Mouse (Mus musculus): Measurements from ENCODE around the gene Cntnap2. TPM values are rescaled to one million over a fixed set of nuclear protein-coding genes. Genes with fewer than 3 reads are reported as not detected.
A peak's percentile ranks its signal among the peaks of the same experiment; 100 is the strongest.

The Cntnap2 gene
- polyA plus RNA-seq, 1 experiment from 2014 or later = 0.79 TPM

- no peaks in the 10 kb centered on the region for H3K27me3 ChIP-seq (ENCODE audit: control insufficient read depth, insufficient read depth, low read length)
- WGBS (ENCODE audit: insufficient replicate concordance) = 74% methylated on average over 1 of the region's 1 CpGs
- no peak for ATAC-seq (replicated peaks; ENCODE audit: insufficient number of reproducible peaks, low FRiP score, low TSS enrichment)
- no peak overlapping the region for H3K4me2 ChIP-seq
- no peaks in the 10 kb centered on the region for H3K4me1 ChIP-seq (ENCODE audit: control insufficient read depth, insufficient read depth, low read length)
- no peak overlapping the region for H3K4me3 ChIP-seq (ENCODE audit: low read depth, low read length)
- H3K27ac ChIP-seq (ENCODE audit: low read depth, low read length) = no peak overlapping the region
- H3K36me3 ChIP-seq (ENCODE audit: control insufficient read depth, insufficient read depth, low read length) = no peaks in the 10 kb centered on the region
- H3K9me3 ChIP-seq (replicated peaks; ENCODE audit: control insufficient read depth, low read length) = no peaks in the 10 kb centered on the region
- H3K9ac ChIP-seq (ENCODE audit: low read depth, low read length) = no peak overlapping the region
Observed at GRCm38 (mm10) chr6:47287722-47288121, 2228.6 kb downstream of the Cntnap2 start.

- H3K4me1 ChIP-seq (ENCODE audit: control insufficient read depth, insufficient read depth, low read length) = no peaks in the 10 kb centered on the region
- H3K4me3 ChIP-seq (ENCODE audit: low read depth, low read length) = no peak overlapping the region
- H3K27me3 ChIP-seq (ENCODE audit: control insufficient read depth, insufficient read depth, low read length) = no peaks in the 10 kb centered on the region
- no peak overlapping the region for H3K9ac ChIP-seq (ENCODE audit: low read depth, low read length)
- no peak overlapping the region for H3K27ac ChIP-seq (ENCODE audit: low read depth, low read length)
- no peaks in the 10 kb centered on the region for H3K9me3 ChIP-seq (replicated peaks; ENCODE audit: control insufficient read depth, low read length)
- H3K4me2 ChIP-seq = no peak overlapping the region
- ATAC-seq (replicated peaks; ENCODE audit: insufficient number of reproducible peaks, low FRiP score, low TSS enrichment) = no peak
- no peaks in the 10 kb centered on the region for H3K36me3 ChIP-seq (ENCODE audit: control insufficient read depth, insufficient read depth, low read length)
Observed at GRCm38 (mm10) chr6:47291973-47292372, 2232.8 kb downstream of the Cntnap2 start.

- H3K4me1 ChIP-seq (ENCODE audit: control insufficient read depth, insufficient read depth, low read length) = no peaks in the 10 kb centered on the region
- 64% methylated on average over 3 of the region's 3 CpGs for WGBS (ENCODE audit: insufficient replicate concordance)
- ATAC-seq (replicated peaks; ENCODE audit: insufficient number of reproducible peaks, low FRiP score, low TSS enrichment) = no peak
Observed at GRCm38 (mm10) chr6:47292437-47292836, 2233.3 kb downstream of the Cntnap2 start.

GRCm38 (mm10) chr6:47294433-47294832 is 2235.3 kb downstream of the Cntnap2 start:
- no peak for ATAC-seq (replicated peaks; ENCODE audit: insufficient number of reproducible peaks, low FRiP score, low TSS enrichment)
- Histone ChIP-seq H3K4me2 (no peak overlapping the region), H3K9ac (ENCODE audit: low read depth, low read length) (no peak overlapping the region), H3K27me3 (ENCODE audit: control insufficient read depth, insufficient read depth, low read length) (no peaks in the 10 kb centered on the region), H3K4me3 (ENCODE audit: low read depth, low read length) (no peak overlapping the region), H3K36me3 (ENCODE audit: control insufficient read depth, insufficient read depth, low read length) (no peaks in the 10 kb centered on the region), H3K27ac (ENCODE audit: low read depth, low read length) (no peak overlapping the region), H3K9me3 (replicated peaks; ENCODE audit: control insufficient read depth, low read length) (no peaks in the 10 kb centered on the region), H3K4me1 (ENCODE audit: control insufficient read depth, insufficient read depth, low read length) (no peaks in the 10 kb centered on the region)
- 32% methylated on average over 1 of the region's 1 CpGs for WGBS (ENCODE audit: insufficient replicate concordance)

More at GRCm38 (mm10) chr6:47292437-47292836, 2233.3 kb downstream of the Cntnap2 start:
- Histone ChIP-seq H3K4me2 (no peak overlapping the region), H3K27ac (ENCODE audit: low read depth, low read length) (no peak overlapping the region), H3K36me3 (ENCODE audit: control insufficient read depth, insufficient read depth, low read length) (no peaks in the 10 kb centered on the region), H3K4me3 (ENCODE audit: low read depth, low read length) (no peak overlapping the region), H3K9ac (ENCODE audit: low read depth, low read length) (no peak overlapping the region), H3K27me3 (ENCODE audit: control insufficient read depth, insufficient read depth, low read length) (no peaks in the 10 kb centered on the region), H3K9me3 (replicated peaks; ENCODE audit: control insufficient read depth, low read length) (no peaks in the 10 kb centered on the region)

- no peak overlapping the region for H3K4me2 ChIP-seq
- 71% methylated on average over 11 of the region's 11 CpGs for WGBS (ENCODE audit: insufficient replicate concordance)
- no peaks in the 10 kb centered on the region for H3K4me1 ChIP-seq (ENCODE audit: control insufficient read depth, insufficient read depth, low read length)
- no peak for ATAC-seq (replicated peaks; ENCODE audit: insufficient number of reproducible peaks, low FRiP score, low TSS enrichment)
- no peak overlapping the region for H3K27ac ChIP-seq (ENCODE audit: low read depth, low read length)
- no peak overlapping the region for H3K4me3 ChIP-seq (ENCODE audit: low read depth, low read length)
- H3K9me3 ChIP-seq (replicated peaks; ENCODE audit: control insufficient read depth, low read length) = no peaks in the 10 kb centered on the region
- H3K27me3 ChIP-seq (ENCODE audit: control insufficient read depth, insufficient read depth, low read length) = no peaks in the 10 kb centered on the region
- no peak overlapping the region for H3K9ac ChIP-seq (ENCODE audit: low read depth, low read length)
- H3K36me3 ChIP-seq (ENCODE audit: control insufficient read depth, insufficient read depth, low read length) = no peaks in the 10 kb centered on the region
Observed at GRCm38 (mm10) chr6:47304848-47305490, 2245.8 kb downstream of the Cntnap2 start.

GRCm38 (mm10) chr6:47306065-47306798 is 2247.1 kb downstream of the Cntnap2 start:
- Histone ChIP-seq H3K9me3 (replicated peaks; ENCODE audit: control insufficient read depth, low read length) (no peaks in the 10 kb centered on the region), H3K36me3 (ENCODE audit: control insufficient read depth, insufficient read depth, low read length) (no peaks in the 10 kb centered on the region), H3K27me3 (ENCODE audit: control insufficient read depth, insufficient read depth, low read length) (no peaks in the 10 kb centered on the region), H3K4me2 (no peak overlapping the region), H3K9ac (ENCODE audit: low read depth, low read length) (no peak overlapping the region), H3K27ac (ENCODE audit: low read depth, low read length) (no peak overlapping the region), H3K4me3 (ENCODE audit: low read depth, low read length) (no peak overlapping the region), H3K4me1 (ENCODE audit: control insufficient read depth, insufficient read depth, low read length) (no peaks in the 10 kb centered on the region)
- WGBS (ENCODE audit: insufficient replicate concordance) = 58% methylated on average over 8 of the region's 8 CpGs
- no peak for ATAC-seq (replicated peaks; ENCODE audit: insufficient number of reproducible peaks, low FRiP score, low TSS enrichment)

- WGBS (ENCODE audit: insufficient replicate concordance) = 88% methylated on average over 12 of the region's 12 CpGs
- no peak overlapping the region for H3K27ac ChIP-seq (ENCODE audit: low read depth, low read length)
- no peak overlapping the region for H3K4me3 ChIP-seq (ENCODE audit: low read depth, low read length)
- no peak overlapping the region for H3K9ac ChIP-seq (ENCODE audit: low read depth, low read length)
- H3K4me1 ChIP-seq (ENCODE audit: control insufficient read depth, insufficient read depth, low read length) = no peaks in the 10 kb centered on the region
- H3K9me3 ChIP-seq (replicated peaks; ENCODE audit: control insufficient read depth, low read length) = no peaks in the 10 kb centered on the region
- no peaks in the 10 kb centered on the region for H3K36me3 ChIP-seq (ENCODE audit: control insufficient read depth, insufficient read depth, low read length)
- H3K4me2 ChIP-seq = no peak overlapping the region
- H3K27me3 ChIP-seq (ENCODE audit: control insufficient read depth, insufficient read depth, low read length) = no peaks in the 10 kb centered on the region
- ATAC-seq (replicated peaks; ENCODE audit: insufficient number of reproducible peaks, low FRiP score, low TSS enrichment) = no peak
Observed at GRCm38 (mm10) chr6:47306954-47307353, 2247.8 kb downstream of the Cntnap2 start.

GRCm38 (mm10) chr6:47314507-47315334 is 2255.6 kb downstream of the Cntnap2 start:
- no peaks in the 10 kb centered on the region for H3K9me3 ChIP-seq (replicated peaks; ENCODE audit: control insufficient read depth, low read length)
- no peaks in the 10 kb centered on the region for H3K27me3 ChIP-seq (ENCODE audit: control insufficient read depth, insufficient read depth, low read length)
- no peaks in the 10 kb centered on the region for H3K36me3 ChIP-seq (ENCODE audit: control insufficient read depth, insufficient read depth, low read length)
- H3K4me2 ChIP-seq = peak overlapping the region; percentile 44
- H3K4me3 ChIP-seq (ENCODE audit: low read depth, low read length) = no peak overlapping the region
- no peak overlapping the region for H3K27ac ChIP-seq (ENCODE audit: low read depth, low read length)
- H3K9ac ChIP-seq (ENCODE audit: low read depth, low read length) = no peak overlapping the region
- 0 out of 2 replicates have a peak, but pooled peaks cover 3% of the 10 kb centered on the region for H3K4me1 ChIP-seq (ENCODE audit: control insufficient read depth, insufficient read depth, low read length)
- 59% methylated on average over 15 of the region's 15 CpGs for WGBS (ENCODE audit: insufficient replicate concordance)
- ATAC-seq (replicated peaks; ENCODE audit: insufficient number of reproducible peaks, low FRiP score, low TSS enrichment) = no peak; the same call in 1 of the 2 replicates

Data from heart, embryonic 11.5 days (tissue).